ENCODE assay signal across 8 mouse cellular contexts in genomic region chr11:97441658-97442125, GRCm38 (mm10). TPM values are rescaled to one million over a fixed set of nuclear protein-coding genes. Genes with fewer than 3 reads are reported as not detected.
DNase-seq lines count a peak whose midpoint lies in the region; ATAC-seq and TF ChIP-seq lines count a peak whose summit lies in the region.

No protein-coding gene starts in this region.

- no peaks in the 10 kb centered on the region for H3K9me3 ChIP-seq in kidney, postnatal 0 days (replicated peaks; ENCODE audit: low read length)
- no peaks in the 10 kb centered on the region for H3K9me3 ChIP-seq in hindbrain, embryonic 14.5 days (ENCODE audit: control insufficient read depth, low read length)

- H3K4me2 ChIP-seq in kidney, postnatal 0 days (ENCODE audit: low read length) = peak overlapping the region; percentile 79
- H3K4me2 ChIP-seq in hindbrain, embryonic 14.5 days (replicated peaks) = 0 out of 2 replicates have a peak overlapping the region, but pooled peaks have one; percentile 50

- intact Hi-C loops in left cerebral cortex, postnatal 25 days (cut with DNase I) = no loop called here

- no peak for ATAC-seq in kidney, postnatal 0 days (replicated peaks; ENCODE audit: low FRiP score, low read depth)
- ATAC-seq in hindbrain, embryonic 14.5 days (ENCODE audit: low FRiP score) = no peak

- DNase-seq in kidney, postnatal 0 days (ENCODE audit: low spot score) = peak; percentile 77
- no peak for DNase-seq in kidney, adult 8-10 months
- peak; percentile 63 for DNase-seq in adipocyte (ENCODE audit: low spot score)
- no peak for DNase-seq in hindbrain, embryonic 14.5 days (ENCODE audit: low spot score)
- peak; percentile 68 for DNase-seq in lung, postnatal 10 days
- DNase-seq in left cerebral cortex, postnatal 25 days (ENCODE audit: low spot score in 2 of 2) = no peak
- DNase-seq in embryo, embryonic 10 days (ENCODE audit: low spot score) = no peak
- DNase-seq in frontal cortex, postnatal 14 days (ENCODE audit: low spot score in 2 of 2) = no peak

- peaks cover 61% of the 10 kb centered on the region for H3K4me1 ChIP-seq in kidney, postnatal 0 days (replicated peaks; ENCODE audit: insufficient read depth, low read length)
- peaks cover 14% of the 10 kb centered on the region; the same call in 1 of the 2 replicates for H3K4me1 ChIP-seq in hindbrain, embryonic 14.5 days (replicated peaks; ENCODE audit: control insufficient read depth, insufficient read depth, low read length)

- peak overlapping the region; percentile 67 for H3K4me3 ChIP-seq in kidney, postnatal 0 days (replicated peaks; ENCODE audit: low read depth, low read length)
- H3K4me3 ChIP-seq in hindbrain, embryonic 14.5 days (replicated peaks; ENCODE audit: low read length) = no peak overlapping the region

- H3K36me3 ChIP-seq in kidney, postnatal 0 days (ENCODE audit: insufficient read depth, low read length) = peaks cover 20% of the 10 kb centered on the region; the same call in 1 of the 2 replicates
- peaks cover 22% of the 10 kb centered on the region; the same call in 1 of the 2 replicates for H3K36me3 ChIP-seq in hindbrain, embryonic 14.5 days (replicated peaks; ENCODE audit: control insufficient read depth, insufficient read depth)

- TF ChIP-seq CTCF in kidney, postnatal 0 days (IDR thresholded peaks at IDR 0.05; ENCODE audit: low read depth) = no peak

- WGBS in kidney, postnatal 0 days = 5% methylated on average over 3 of the region's 3 CpGs
- WGBS in hindbrain, embryonic 14.5 days = 14% methylated on average over 3 of the region's 3 CpGs

- H3K27ac ChIP-seq in kidney, postnatal 0 days = peak overlapping the region; percentile 90
- H3K27ac ChIP-seq in hindbrain, embryonic 14.5 days = no peak overlapping the region

- peak overlapping the region; percentile 37; the same call in 1 of the 2 replicates for H3K9ac ChIP-seq in kidney, postnatal 0 days (ENCODE audit: low read depth, low read length)
- no peak overlapping the region for H3K9ac ChIP-seq in hindbrain, embryonic 14.5 days

- H3K27me3 ChIP-seq in kidney, postnatal 0 days (ENCODE audit: insufficient read depth, low read length) = no peaks in the 10 kb centered on the region
- H3K27me3 ChIP-seq in hindbrain, embryonic 14.5 days (ENCODE audit: control insufficient read depth, insufficient read depth, low read length) = peaks cover 37% of the 10 kb centered on the region

RNA-seq across cellular contexts. Expression of gene Arhgap23, which starts 26.4 kb away (rescaled TPM):
- polyA plus RNA-seq in kidney, postnatal 0 days (2015; fragmentation: Nextera tagmentation; extraction: Ambion mirVana) = 5.4 and 5.7 TPM in 2 replicates
- polyA plus RNA-seq in hindbrain, embryonic 14.5 days (2014; fragmentation: Nextera tagmentation; extraction: Ambion mirVana) = 8.5 and 10.0 TPM in 2 replicates
- 10 to 100 TPM; 63.8 to 66.5 TPM for total RNA-seq in left cerebral cortex, postnatal 25 days (2021)

RNA-seq across cellular contexts. Expression of gene 4933428G20Rik, which starts 58.4 kb away (rescaled TPM):
- polyA plus RNA-seq in kidney, postnatal 0 days (2015; fragmentation: Nextera tagmentation; extraction: Ambion mirVana) = 0.08 and 0.28 TPM in 2 replicates
- 0.41 TPM in 1 of 2 replicates, not detected in the other for polyA plus RNA-seq in hindbrain, embryonic 14.5 days (2014; fragmentation: Nextera tagmentation; extraction: Ambion mirVana)
- not detected for total RNA-seq in left cerebral cortex, postnatal 25 days (2021)

Comparison
In these comparisons a context has a peak if more than half of its experiments do, and no peak if none do; other contexts are left out.
1. DNase-seq: peak in kidney, postnatal 0 days (single experiment), adipocyte (single experiment) and lung, postnatal 10 days (single experiment); none in kidney, adult 8-10 months (0 of 2), hindbrain, embryonic 14.5 days (single experiment), left cerebral cortex, postnatal 25 days (0 of 2), embryo, embryonic 10 days (single experiment) and frontal cortex, postnatal 14 days (0 of 2).